Mouse (Mus musculus): ENCODE data around the gene Fibcd1.
A peak's percentile ranks its signal among the peaks of the same experiment; 100 is the strongest.

The Fibcd1 gene

GRCm38 (mm10) chr2:31845896-31846691 lies at the start of gene Fibcd1:
Gene Fibcd1 (minus strand): TSS chr2:31846005.
- DNase-seq (ENCODE audit: low read depth, low spot score), result peak; percentile 39
- H3K36me3 ChIP-seq (ENCODE audit: control insufficient read depth, insufficient read depth, low read length, poor library complexity, severe bottlenecking), result no peaks in the 10 kb centered on the region
- H3K27me3 ChIP-seq (ENCODE audit: control insufficient read depth, insufficient read depth, low read length, poor library complexity, severe bottlenecking), result peaks cover 2% of the 10 kb centered on the region; the same call in 1 of the 2 replicates

- Histone ChIP-seq H3K36me3 (ENCODE audit: control insufficient read depth, insufficient read depth, low read length, poor library complexity, severe bottlenecking) (no peaks in the 10 kb centered on the region), H3K27me3 (ENCODE audit: control insufficient read depth, insufficient read depth, low read length, poor library complexity, severe bottlenecking) (no peaks in the 10 kb centered on the region)
- no peak for DNase-seq (ENCODE audit: low read depth, low spot score)
These were observed 48.5 kb upstream of the Fibcd1 start for GRCm38 (mm10) chr2:31894221-31894870.

GRCm38 (mm10) chr2:31893110-31893669 lies 47.4 kb upstream of the Fibcd1 start:
- no peak for DNase-seq (ENCODE audit: low read depth, low spot score)
- H3K27me3 ChIP-seq (ENCODE audit: control insufficient read depth, insufficient read depth, low read length, poor library complexity, severe bottlenecking), result no peaks in the 10 kb centered on the region

GRCm38 (mm10) chr2:31891219-31891618 lies 45.4 kb upstream of the Fibcd1 start:
- Histone ChIP-seq H3K36me3 (ENCODE audit: control insufficient read depth, insufficient read depth, low read length, poor library complexity, severe bottlenecking) (no peaks in the 10 kb centered on the region), H3K27me3 (ENCODE audit: control insufficient read depth, insufficient read depth, low read length, poor library complexity, severe bottlenecking) (no peaks in the 10 kb centered on the region)
- DNase-seq (ENCODE audit: low read depth, low spot score), result no peak

More at GRCm38 (mm10) chr2:31893110-31893669, 47.4 kb upstream of the Fibcd1 start:
- no peaks in the 10 kb centered on the region for H3K36me3 ChIP-seq (ENCODE audit: control insufficient read depth, insufficient read depth, low read length, poor library complexity, severe bottlenecking)

GRCm38 (mm10) chr2:31888871-31889270 lies 43.1 kb upstream of the Fibcd1 start:
- no peaks in the 10 kb centered on the region for H3K36me3 ChIP-seq (ENCODE audit: control insufficient read depth, insufficient read depth, low read length, poor library complexity, severe bottlenecking)
- no peak for DNase-seq (ENCODE audit: low read depth, low spot score)
- H3K27me3 ChIP-seq (ENCODE audit: control insufficient read depth, insufficient read depth, low read length, poor library complexity, severe bottlenecking), result no peaks in the 10 kb centered on the region

- Histone ChIP-seq H3K27me3 (ENCODE audit: control insufficient read depth, insufficient read depth, low read length, poor library complexity, severe bottlenecking) (no peaks in the 10 kb centered on the region), H3K36me3 (ENCODE audit: control insufficient read depth, insufficient read depth, low read length, poor library complexity, severe bottlenecking) (no peaks in the 10 kb centered on the region)
- DNase-seq (ENCODE audit: low read depth, low spot score), result peak; percentile 57
These were observed 41.2 kb upstream of the Fibcd1 start, which contains the start of gene Lamc3 for GRCm38 (mm10) chr2:31887030-31887429. Gene Lamc3 (plus strand): TSS chr2:31887291.

GRCm38 (mm10) chr2:31884806-31885205 lies 39.0 kb upstream of the Fibcd1 start:
- Histone ChIP-seq H3K27me3 (ENCODE audit: control insufficient read depth, insufficient read depth, low read length, poor library complexity, severe bottlenecking) (no peaks in the 10 kb centered on the region), H3K36me3 (ENCODE audit: control insufficient read depth, insufficient read depth, low read length, poor library complexity, severe bottlenecking) (no peaks in the 10 kb centered on the region)
- peak; percentile 76 for DNase-seq (ENCODE audit: low read depth, low spot score)

GRCm38 (mm10) chr2:31883061-31883460 lies 37.3 kb upstream of the Fibcd1 start:
- no peak for DNase-seq (ENCODE audit: low read depth, low spot score)
- no peaks in the 10 kb centered on the region for H3K27me3 ChIP-seq (ENCODE audit: control insufficient read depth, insufficient read depth, low read length, poor library complexity, severe bottlenecking)
- no peaks in the 10 kb centered on the region for H3K36me3 ChIP-seq (ENCODE audit: control insufficient read depth, insufficient read depth, low read length, poor library complexity, severe bottlenecking)

GRCm38 (mm10) chr2:31880868-31881267 lies 35.1 kb upstream of the Fibcd1 start:
- no peaks in the 10 kb centered on the region for H3K36me3 ChIP-seq (ENCODE audit: control insufficient read depth, insufficient read depth, low read length, poor library complexity, severe bottlenecking)
- peak; percentile 88 for DNase-seq (ENCODE audit: low read depth, low spot score)
- H3K27me3 ChIP-seq (ENCODE audit: control insufficient read depth, insufficient read depth, low read length, poor library complexity, severe bottlenecking), result no peaks in the 10 kb centered on the region

- no peaks in the 10 kb centered on the region for H3K36me3 ChIP-seq (ENCODE audit: control insufficient read depth, insufficient read depth, low read length, poor library complexity, severe bottlenecking)
- H3K27me3 ChIP-seq (ENCODE audit: control insufficient read depth, insufficient read depth, low read length, poor library complexity, severe bottlenecking), result no peaks in the 10 kb centered on the region
- DNase-seq (ENCODE audit: low read depth, low spot score), result no peak
These were observed 32.8 kb upstream of the Fibcd1 start for GRCm38 (mm10) chr2:31878610-31879009.

- peak; percentile 32 for DNase-seq (ENCODE audit: low read depth, low spot score)
These were observed 30.6 kb upstream of the Fibcd1 start for GRCm38 (mm10) chr2:31876446-31876845.

GRCm38 (mm10) chr2:31874290-31874855 lies 28.6 kb upstream of the Fibcd1 start:
- no peak for DNase-seq (ENCODE audit: low read depth, low spot score)
- Histone ChIP-seq H3K27me3 (ENCODE audit: control insufficient read depth, insufficient read depth, low read length, poor library complexity, severe bottlenecking) (no peaks in the 10 kb centered on the region), H3K36me3 (ENCODE audit: control insufficient read depth, insufficient read depth, low read length, poor library complexity, severe bottlenecking) (no peaks in the 10 kb centered on the region)

More at GRCm38 (mm10) chr2:31876446-31876845, 30.6 kb upstream of the Fibcd1 start:
- Histone ChIP-seq H3K36me3 (ENCODE audit: control insufficient read depth, insufficient read depth, low read length, poor library complexity, severe bottlenecking) (no peaks in the 10 kb centered on the region), H3K27me3 (ENCODE audit: control insufficient read depth, insufficient read depth, low read length, poor library complexity, severe bottlenecking) (no peaks in the 10 kb centered on the region)

GRCm38 (mm10) chr2:31870683-31871082 lies 24.9 kb upstream of the Fibcd1 start:
- no peak for DNase-seq (ENCODE audit: low read depth, low spot score)
- H3K27me3 ChIP-seq (ENCODE audit: control insufficient read depth, insufficient read depth, low read length, poor library complexity, severe bottlenecking), result no peaks in the 10 kb centered on the region
- H3K36me3 ChIP-seq (ENCODE audit: control insufficient read depth, insufficient read depth, low read length, poor library complexity, severe bottlenecking), result no peaks in the 10 kb centered on the region

- DNase-seq (ENCODE audit: low read depth, low spot score), result no peak
- Histone ChIP-seq H3K27me3 (ENCODE audit: control insufficient read depth, insufficient read depth, low read length, poor library complexity, severe bottlenecking) (no peaks in the 10 kb centered on the region), H3K36me3 (ENCODE audit: control insufficient read depth, insufficient read depth, low read length, poor library complexity, severe bottlenecking) (no peaks in the 10 kb centered on the region)
These were observed 23.9 kb upstream of the Fibcd1 start for GRCm38 (mm10) chr2:31869692-31870091.

Data from splenic B cell, adult 2 months (primary cell).